Mouse (Mus musculus) myocyte (in vitro differentiated cells): Measurements from ENCODE around the gene Hyal3. TPM values are rescaled to one million over a fixed set of nuclear protein-coding genes. Genes with fewer than 3 reads are reported as not detected.
A peak's percentile ranks its signal among the peaks of the same experiment; 100 is the strongest.
"Not testable (repeated sequence)": the region's sequence is repeated elsewhere in the genome, so short reads cannot be mapped to it uniquely, and the experiment has no call there.

ENCODE experiments used
- H3K27me3 ChIP-seq: one replicate; pipeline ENCODE4 v1.6.1; 2011; ENCODE audit not compliant: control insufficient read depth, insufficient read depth, insufficient read length
- H3K36me3 ChIP-seq: one replicate; pipeline ENCODE4 v1.6.1; 2011; ENCODE audit not compliant: control insufficient read depth, insufficient read depth
- H3K4me2 ChIP-seq: one replicate; pipeline ENCODE4 v1.6.1; 2011; ENCODE audit warnings: low read depth, control low read depth
- H3K4me3 ChIP-seq: one replicate; pipeline ENCODE4 v1.5.1; 2011; ENCODE audit warnings: mild to moderate bottlenecking, control low read depth, moderate library complexity
- H3K79me2 ChIP-seq: one replicate; pipeline ENCODE4 v1.6.1; 2011; ENCODE audit not compliant: control insufficient read depth, insufficient read depth
- H3ac ChIP-seq: one replicate; pipeline ENCODE4 v1.6.1; 2011; ENCODE audit not compliant: control insufficient read depth, insufficient read length
- CEBPB ChIP-seq: IDR thresholded peaks from 2 replicates; pipeline ENCODE4 v1.6.1; 2011; ENCODE audit warnings: mild to moderate bottlenecking, moderate library complexity; ENCODE audit not compliant: poor library complexity, insufficient read depth, severe bottlenecking
- E2F4 ChIP-seq: IDR thresholded peaks from one replicate; pipeline ENCODE4 v1.6.1; 2011; ENCODE audit warnings: mild to moderate bottlenecking, control low read depth, moderate library complexity; ENCODE audit not compliant: insufficient read depth
- MAX ChIP-seq: IDR thresholded peaks from one replicate; pipeline ENCODE4 v1.6.1; 2011; ENCODE audit warnings: low read depth, mild to moderate bottlenecking, control low read depth
- MYOD1 ChIP-seq, 3 experiments: IDR thresholded peaks; one replicate each; pipeline ENCODE4 v1.6.1; 2011; ENCODE audit warnings: control low read depth in 2 of 3, low read depth in 2 of 3, mild to moderate bottlenecking in 2 of 3, moderate library complexity in 1 of 3; ENCODE audit not compliant: insufficient read length in 2 of 3, control insufficient read depth in 1 of 3
- MYOG ChIP-seq, 3 experiments: IDR thresholded peaks; one replicate each; pipeline ENCODE4 v1.6.1; 2011; ENCODE audit warnings: control low read depth in 2 of 3, low read depth in 2 of 3, mild to moderate bottlenecking in 2 of 3; ENCODE audit not compliant: insufficient read length in 2 of 3, control insufficient read depth in 1 of 3, insufficient read depth in 1 of 3
- POLR2A ChIP-seq: IDR thresholded peaks from one replicate; pipeline ENCODE4 v1.6.1; 2011; ENCODE audit warnings: low read depth, mild to moderate bottlenecking, control low read depth, moderate library complexity; ENCODE audit not compliant: insufficient read length
- POLR2AphosphoS2 ChIP-seq: IDR thresholded peaks from one replicate; pipeline ENCODE4 v1.6.1; 2011; ENCODE audit warnings: low read depth, control low read depth; ENCODE audit not compliant: insufficient read length
- REST ChIP-seq: IDR thresholded peaks from one replicate; pipeline ENCODE4 v1.6.1; 2011; ENCODE audit warnings: mild to moderate bottlenecking, control low read depth, moderate library complexity; ENCODE audit not compliant: insufficient read depth, insufficient read length
- SRF ChIP-seq: IDR thresholded peaks from one replicate; pipeline ENCODE4 v1.6.1; 2011; ENCODE audit warnings: low read depth; ENCODE audit not compliant: control insufficient read depth, insufficient read length
- TCF12 ChIP-seq: IDR thresholded peaks from one replicate; pipeline ENCODE4 v1.6.1; 2011; ENCODE audit warnings: mild to moderate bottlenecking, control low read depth; ENCODE audit not compliant: poor library complexity, insufficient read depth, severe bottlenecking
- TCF3 ChIP-seq: IDR thresholded peaks from one replicate; pipeline ENCODE4 v1.6.1; 2011; ENCODE audit warnings: low read depth, control low read depth; ENCODE audit not compliant: insufficient read length
- USF1 ChIP-seq: IDR thresholded peaks from one replicate; pipeline ENCODE4 v1.6.1; 2011; ENCODE audit warnings: low read depth, mild to moderate bottlenecking, control low read depth, moderate library complexity
- polyA plus RNA-seq: library from polyadenylated mRNA; unstranded; fragments of >200 nt; fragmentation: generic; extraction: Trizol; gene quantifications from one replicate; pipeline ENCODE4 v1.2.1, GENCODE M21; 2012; ENCODE audit warnings: missing spikeins

The Hyal3 gene
- polyA plus RNA-seq, 1 experiment = 0.43 TPM

DNA sequence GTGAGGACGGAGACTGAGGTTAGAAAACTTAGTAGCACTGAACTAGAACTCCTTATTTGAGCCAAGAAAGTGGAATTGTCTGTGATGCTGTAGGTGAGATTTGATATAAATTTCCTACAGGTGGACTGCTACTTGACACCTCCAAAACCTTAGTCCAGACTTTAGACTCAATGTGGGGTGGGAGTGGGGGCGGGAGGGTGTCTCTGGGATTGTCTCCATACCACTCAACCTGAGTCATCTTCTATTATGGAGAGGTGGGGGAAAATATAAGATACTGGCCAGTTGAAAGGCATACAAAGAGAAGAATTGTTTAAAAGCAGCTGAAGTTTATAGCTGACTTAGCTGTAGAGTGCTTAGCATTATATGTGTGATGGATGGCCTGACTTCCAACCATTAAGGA lies 24.9 kb upstream of the Hyal3 start:
- Histone ChIP-seq H3K27me3 (no peaks in the 10 kb centered on the region), H3K79me2 (peaks cover 52% of the 10 kb centered on the region), H3K36me3 (peaks cover 37% of the 10 kb centered on the region), H3K4me2 (peak overlapping the region; percentile 48), H3ac (peak overlapping the region; percentile 96), H3K4me3 (peak overlapping the region; percentile 96)
- TF ChIP-seq REST (no peak), MAX (no peak), SRF (no peak), MYOG (IDR thresholded peaks at IDR 0.05; ENCODE audit: control insufficient read depth in 1 of 3, insufficient read depth in 1 of 3, insufficient read length in 2 of 3, low read depth in 2 of 3) (no peak), TCF12 (no peak), MYOD1 (IDR thresholded peaks at IDR 0.05; ENCODE audit: control insufficient read depth in 1 of 3, insufficient read length in 2 of 3, low read depth in 2 of 3) (no peak), CEBPB (no peak), TCF3 (no peak), POLR2AphosphoS2 (no peak), POLR2A (no peak), USF1 (no peak)

GRCm38 (mm10) chr9:107556346-107556745 lies 24.3 kb upstream of the Hyal3 start:
- H3ac ChIP-seq = no peak overlapping the region
- TF ChIP-seq TCF3 = no peak
- no peak for TF ChIP-seq USF1
- no peak for TF ChIP-seq POLR2A
- no peak for TF ChIP-seq MAX
- TF ChIP-seq POLR2AphosphoS2 = no peak
- no peak for TF ChIP-seq REST
- TF ChIP-seq TCF12 = no peak
- TF ChIP-seq MYOG (IDR thresholded peaks at IDR 0.05; ENCODE audit: control insufficient read depth in 1 of 3, insufficient read depth in 1 of 3, insufficient read length in 2 of 3, low read depth in 2 of 3) = no peak
- no peak for TF ChIP-seq E2F4
- no peak for TF ChIP-seq MYOD1 (IDR thresholded peaks at IDR 0.05; ENCODE audit: control insufficient read depth in 1 of 3, insufficient read length in 2 of 3, low read depth in 2 of 3)
- TF ChIP-seq CEBPB = no peak
- no peak for TF ChIP-seq SRF

DNA sequence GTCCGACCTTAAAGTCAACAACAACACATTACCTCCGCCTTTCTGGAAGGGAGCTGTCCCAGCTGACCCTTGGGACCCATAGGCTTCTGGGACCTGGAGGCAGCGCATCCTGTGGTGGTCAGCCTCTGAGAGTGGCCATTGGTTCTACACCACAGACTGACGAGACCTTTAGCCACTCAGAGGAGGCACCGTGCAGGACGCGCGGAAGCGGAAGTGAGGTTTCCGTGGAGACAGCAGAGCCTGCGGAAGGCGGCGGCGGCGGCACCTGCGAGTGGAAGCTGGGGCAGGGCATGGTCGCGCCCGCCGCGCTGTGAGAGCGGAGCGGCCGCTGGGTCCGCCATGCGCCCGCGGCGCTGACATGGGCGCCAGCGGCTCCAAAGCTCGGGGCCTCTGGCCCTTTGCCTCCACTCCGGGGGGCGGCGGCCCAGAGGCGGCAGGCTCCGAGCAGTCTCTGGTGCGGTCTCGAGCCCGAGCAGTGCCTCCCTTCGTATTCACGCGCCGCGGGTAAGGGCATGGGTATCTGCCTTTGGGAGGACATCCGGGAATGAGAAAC lies 17.5 kb upstream of the Hyal3 start, which contains the start of gene Tusc2:
Gene Tusc2 (plus strand): TSS at position 227 of the 553 bp plus-strand sequence.
- TF ChIP-seq E2F4 (no peak), MYOG (IDR thresholded peaks at IDR 0.05; ENCODE audit: control insufficient read depth in 1 of 3, insufficient read depth in 1 of 3, insufficient read length in 2 of 3, low read depth in 2 of 3) (peak in 1 of 3 experiments; percentile 41), POLR2AphosphoS2 (peak; percentile 100), POLR2A (peak; percentile 70), USF1 (no peak), MAX (no peak)
- Histone ChIP-seq H3K79me2 (peaks cover 14% of the 10 kb centered on the region), H3K27me3 (no peaks in the 10 kb centered on the region), H3K4me3 (peak within 1 kb of the TSS; percentile 41), H3K36me3 (peaks cover 38% of the 10 kb centered on the region), H3K4me2 (peak within 1 kb of the TSS; percentile 80), H3ac (peak within 1 kb of the TSS; percentile 43)

More at GRCm38 (mm10) chr9:107556346-107556745, 24.3 kb upstream of the Hyal3 start:
- Histone ChIP-seq H3K79me2 (peaks cover 52% of the 10 kb centered on the region), H3K4me2 (peak overlapping the region; percentile 48), H3K36me3 (peaks cover 43% of the 10 kb centered on the region), H3K27me3 (no peaks in the 10 kb centered on the region), H3K4me3 (peak overlapping the region; percentile 96)

GRCm38 (mm10) chr9:107565556-107565955 lies 15.1 kb upstream of the Hyal3 start:
- H3K27me3 ChIP-seq, H3K4me3 ChIP-seq, H3ac ChIP-seq, H3K4me2 ChIP-seq: not testable (repeated sequence)
- Histone ChIP-seq H3K79me2 (peaks cover 20% of the 10 kb centered on the region), H3K36me3 (peaks cover 14% of the 10 kb centered on the region)

GRCm38 (mm10) chr9:107566041-107566709 lies 14.4 kb upstream of the Hyal3 start:
- Histone ChIP-seq H3K36me3 (peaks cover 8% of the 10 kb centered on the region), H3K27me3 (no peaks in the 10 kb centered on the region), H3K4me3 (no peak overlapping the region), H3K4me2 (no peak overlapping the region), H3ac (no peak overlapping the region), H3K79me2 (peaks cover 20% of the 10 kb centered on the region)
- TF ChIP-seq TCF12 = no peak
- no peak for TF ChIP-seq POLR2A
- no peak for TF ChIP-seq USF1
- no peak for TF ChIP-seq SRF
- no peak for TF ChIP-seq TCF3
- no peak for TF ChIP-seq REST
- TF ChIP-seq CEBPB = no peak
- no peak for TF ChIP-seq E2F4
- TF ChIP-seq MYOG (IDR thresholded peaks at IDR 0.05; ENCODE audit: control insufficient read depth in 1 of 3, insufficient read depth in 1 of 3, insufficient read length in 2 of 3, low read depth in 2 of 3) = no peak
- TF ChIP-seq MYOD1 (IDR thresholded peaks at IDR 0.05; ENCODE audit: control insufficient read depth in 1 of 3, insufficient read length in 2 of 3, low read depth in 2 of 3) = peak in 1 of 3 experiments; percentile 24
- no peak for TF ChIP-seq MAX
- TF ChIP-seq POLR2AphosphoS2 = peak; percentile 16
